Mouse (Mus musculus): ENCODE data around the gene Gpx4. TPM values are rescaled to one million over a fixed set of nuclear protein-coding genes. Genes with fewer than 3 reads are reported as not detected.

The Gpx4 gene
- polyA plus RNA-seq, 1 experiment from 2014 or later = 524 TPM

GRCm38 (mm10) chr10:80102216-80102915 lies 55.4 kb downstream of the Gpx4 start:
- peak; percentile 92 for ATAC-seq (ENCODE audit: low FRiP score, low read depth)

GRCm38 (mm10) chr10:80103032-80103431 lies 56.1 kb downstream of the Gpx4 start:
- peak overlapping the region; percentile 46 for H3K27ac ChIP-seq (replicated peaks)
- peak overlapping the region; percentile 88; the same call in 1 of the 2 replicates for H3K9ac ChIP-seq (replicated peaks)
- H3K27me3 ChIP-seq = 0 out of 2 replicates have a peak, but pooled peaks cover 8% of the 10 kb centered on the region
- peaks cover 12% of the 10 kb centered on the region for H3K4me1 ChIP-seq
- H3K9me3 ChIP-seq = no peaks in the 10 kb centered on the region
- H3K4me3 ChIP-seq = peak overlapping the region; percentile 95; the same call in 1 of the 2 replicates
- H3K4me2 ChIP-seq (replicated peaks) = peak overlapping the region; percentile 94
- 83% methylated on average over 2 of the region's 2 CpGs for WGBS
- no peak for ATAC-seq (ENCODE audit: low FRiP score, low read depth)
- H3K36me3 ChIP-seq = no peaks in the 10 kb centered on the region

More at GRCm38 (mm10) chr10:80102216-80102915, 55.4 kb downstream of the Gpx4 start:
- WGBS = under 1% methylated on average over 50 of the region's 59 CpGs
- Histone ChIP-seq H3K4me3 (peak overlapping the region; percentile 95), H3K9ac (replicated peaks) (peak overlapping the region; percentile 88), H3K9me3 (no peaks in the 10 kb centered on the region), H3K4me2 (replicated peaks) (peak overlapping the region; percentile 94), H3K36me3 (no peaks in the 10 kb centered on the region), H3K4me1 (peaks cover 17% of the 10 kb centered on the region), H3K27ac (replicated peaks) (peak overlapping the region; percentile 56), H3K27me3 (0 out of 2 replicates have a peak, but pooled peaks cover 2% of the 10 kb centered on the region)

GRCm38 (mm10) chr10:80104181-80104580 lies 57.2 kb downstream of the Gpx4 start:
- H3K36me3 ChIP-seq = no peaks in the 10 kb centered on the region
- no peak overlapping the region for H3K4me2 ChIP-seq (replicated peaks)
- H3K4me3 ChIP-seq = no peak overlapping the region
- H3K9ac ChIP-seq (replicated peaks) = no peak overlapping the region
- no peak for ATAC-seq (ENCODE audit: low FRiP score, low read depth)
- 0 out of 2 replicates have a peak, but pooled peaks cover 8% of the 10 kb centered on the region for H3K27me3 ChIP-seq
- H3K4me1 ChIP-seq = peaks cover 12% of the 10 kb centered on the region
- no peaks in the 10 kb centered on the region for H3K9me3 ChIP-seq
- no peak overlapping the region for H3K27ac ChIP-seq (replicated peaks)
- 85% methylated on average over 3 of the region's 3 CpGs for WGBS

GRCm38 (mm10) chr10:80105460-80105859 lies 58.5 kb downstream of the Gpx4 start, which contains the start of gene Sbno2:
TSS of gene Sbno2 (minus strand) at chr10:80105571.
- no peak for ATAC-seq (ENCODE audit: low FRiP score, low read depth)
- Histone ChIP-seq H3K9me3 (no peaks in the 10 kb centered on the region), H3K4me1 (peaks cover 12% of the 10 kb centered on the region), H3K4me3 (no peak within 1 kb of the TSS), H3K27ac (replicated peaks) (no peak within 1 kb of the TSS), H3K27me3 (0 out of 2 replicates have a peak, but pooled peaks cover 8% of the 10 kb centered on the region), H3K4me2 (replicated peaks) (no peak within 1 kb of the TSS), H3K36me3 (no peaks in the 10 kb centered on the region), H3K9ac (replicated peaks) (0 out of 2 replicates have a peak within 1 kb of the TSS, but pooled peaks have one; percentile 11)
- WGBS = 72% methylated on average over 5 of the region's 5 CpGs

GRCm38 (mm10) chr10:80105926-80106325 lies 59.0 kb downstream of the Gpx4 start:
- no peak for ATAC-seq (ENCODE audit: low FRiP score, low read depth)
- no peak overlapping the region for H3K4me3 ChIP-seq
- H3K9ac ChIP-seq (replicated peaks) = 0 out of 2 replicates have a peak overlapping the region, but pooled peaks have one; percentile 11
- H3K27ac ChIP-seq (replicated peaks) = no peak overlapping the region
- H3K27me3 ChIP-seq = 0 out of 2 replicates have a peak, but pooled peaks cover 8% of the 10 kb centered on the region
- H3K36me3 ChIP-seq = no peaks in the 10 kb centered on the region
- no peaks in the 10 kb centered on the region for H3K9me3 ChIP-seq
- peaks cover 12% of the 10 kb centered on the region for H3K4me1 ChIP-seq
- no peak overlapping the region for H3K4me2 ChIP-seq (replicated peaks)
- 69% methylated on average over 5 of the region's 5 CpGs for WGBS

Other genes with a start within 250 kb of the Gpx4 start
- gene Misp, start 226.2 kb upstream of the Gpx4 start, polyA plus RNA-seq (2016; fragmentation: Nextera tagmentation; extraction: Ambion mirVana) = 0.94 and 1.0 TPM in 2 replicates
- gene Ptbp1, start 192.7 kb upstream of the Gpx4 start, polyA plus RNA-seq (2016; fragmentation: Nextera tagmentation; extraction: Ambion mirVana) = 202 TPM in 2 replicates
- gene Prtn3, start 172.7 kb upstream of the Gpx4 start, polyA plus RNA-seq (2016; fragmentation: Nextera tagmentation; extraction: Ambion mirVana) = 14.3 and 16.7 TPM in 2 replicates
- 296 and 302 TPM in 2 replicates for gene Plppr3, start 172.5 kb upstream of the Gpx4 start, polyA plus RNA-seq (2016; fragmentation: Nextera tagmentation; extraction: Ambion mirVana)
- not detected in 2 replicates for gene Elane, start 160.9 kb upstream of the Gpx4 start, polyA plus RNA-seq (2016; fragmentation: Nextera tagmentation; extraction: Ambion mirVana)
- not detected in 2 replicates for gene Cfd, start 156.3 kb upstream of the Gpx4 start, polyA plus RNA-seq (2016; fragmentation: Nextera tagmentation; extraction: Ambion mirVana)
- 65.4 and 68.4 TPM in 2 replicates for gene Med16, start 138.2 kb upstream of the Gpx4 start, polyA plus RNA-seq (2016; fragmentation: Nextera tagmentation; extraction: Ambion mirVana)
- 27.9 and 34.2 TPM in 2 replicates for gene Gm26602, start 136.3 kb upstream of the Gpx4 start, polyA plus RNA-seq (2016; fragmentation: Nextera tagmentation; extraction: Ambion mirVana)
- 1.4 and 1.5 TPM in 2 replicates for gene Kiss1r, start 130.2 kb upstream of the Gpx4 start, polyA plus RNA-seq (2016; fragmentation: Nextera tagmentation; extraction: Ambion mirVana)
- 157 and 167 TPM in 2 replicates for gene R3hdm4, start 126.0 kb upstream of the Gpx4 start, polyA plus RNA-seq (2016; fragmentation: Nextera tagmentation; extraction: Ambion mirVana)
- gene Arid3a, start 120.1 kb upstream of the Gpx4 start, polyA plus RNA-seq (2016; fragmentation: Nextera tagmentation; extraction: Ambion mirVana) = 4.0 and 5.6 TPM in 2 replicates
- gene Wdr18, start 87.0 kb upstream of the Gpx4 start, polyA plus RNA-seq (2016; fragmentation: Nextera tagmentation; extraction: Ambion mirVana) = 90.4 and 97.0 TPM in 2 replicates
- 0.39 and 0.54 TPM in 2 replicates for gene Grin3b, start 76.5 kb upstream of the Gpx4 start, polyA plus RNA-seq (2016; fragmentation: Nextera tagmentation; extraction: Ambion mirVana)
- gene Tmem259, start 62.8 kb upstream of the Gpx4 start, polyA plus RNA-seq (2016; fragmentation: Nextera tagmentation; extraction: Ambion mirVana) = 19.3 and 20.9 TPM in 2 replicates
- gene Cnn2, start 58.6 kb upstream of the Gpx4 start, polyA plus RNA-seq (2016; fragmentation: Nextera tagmentation; extraction: Ambion mirVana) = 109 and 168 TPM in 2 replicates
- 7.6 and 8.5 TPM in 2 replicates for gene Abca7, start 50.7 kb upstream of the Gpx4 start, polyA plus RNA-seq (2016; fragmentation: Nextera tagmentation; extraction: Ambion mirVana)
- 4.5 and 5.6 TPM in 2 replicates for gene Arhgap45, start 30.5 kb upstream of the Gpx4 start, polyA plus RNA-seq (2016; fragmentation: Nextera tagmentation; extraction: Ambion mirVana)
- 172 and 173 TPM in 2 replicates for gene Polr2e, start 7.4 kb upstream of the Gpx4 start, polyA plus RNA-seq (2016; fragmentation: Nextera tagmentation; extraction: Ambion mirVana)
- gene Sbno2, start 58.4 kb downstream of the Gpx4 start, polyA plus RNA-seq (2016; fragmentation: Nextera tagmentation; extraction: Ambion mirVana) = 14.7 and 15.7 TPM in 2 replicates
- 16.7 and 20.3 TPM in 2 replicates for gene Stk11, start 68.6 kb downstream of the Gpx4 start, polyA plus RNA-seq (2016; fragmentation: Nextera tagmentation; extraction: Ambion mirVana)
- 379 and 384 TPM in 2 replicates for gene Atp5d, start 91.5 kb downstream of the Gpx4 start, polyA plus RNA-seq (2016; fragmentation: Nextera tagmentation; extraction: Ambion mirVana)
- gene Cbarp, start 93.7 kb downstream of the Gpx4 start, polyA plus RNA-seq (2016; fragmentation: Nextera tagmentation; extraction: Ambion mirVana) = 19.3 and 20.0 TPM in 2 replicates
- gene Midn, start 101.1 kb downstream of the Gpx4 start, polyA plus RNA-seq (2016; fragmentation: Nextera tagmentation; extraction: Ambion mirVana) = 41.7 and 46.4 TPM in 2 replicates
- 227 and 233 TPM in 2 replicates for gene Cirbp, start 118.8 kb downstream of the Gpx4 start, polyA plus RNA-seq (2016; fragmentation: Nextera tagmentation; extraction: Ambion mirVana)
- 12.9 and 13.6 TPM in 2 replicates for gene 1600002K03Rik, start 125.8 kb downstream of the Gpx4 start, polyA plus RNA-seq (2016; fragmentation: Nextera tagmentation; extraction: Ambion mirVana)
- gene Efna2, start 132.3 kb downstream of the Gpx4 start, polyA plus RNA-seq (2016; fragmentation: Nextera tagmentation; extraction: Ambion mirVana) = 114 and 127 TPM in 2 replicates
- 151 and 195 TPM in 2 replicates for gene Mum1, start 179.3 kb downstream of the Gpx4 start, polyA plus RNA-seq (2016; fragmentation: Nextera tagmentation; extraction: Ambion mirVana)
- gene Ndufs7, start 202.0 kb downstream of the Gpx4 start, polyA plus RNA-seq (2016; fragmentation: Nextera tagmentation; extraction: Ambion mirVana) = 205 and 213 TPM in 2 replicates
- gene Gamt, start 213.8 kb downstream of the Gpx4 start, polyA plus RNA-seq (2016; fragmentation: Nextera tagmentation; extraction: Ambion mirVana) = 28.1 and 29.5 TPM in 2 replicates
- 61.2 and 71.3 TPM in 2 replicates for gene Dazap1, start 214.3 kb downstream of the Gpx4 start, polyA plus RNA-seq (2016; fragmentation: Nextera tagmentation; extraction: Ambion mirVana)
- gene Rps15, start 245.3 kb downstream of the Gpx4 start, polyA plus RNA-seq (2016; fragmentation: Nextera tagmentation; extraction: Ambion mirVana) = 671 and 694 TPM in 2 replicates
- gene Apc2, start 248.8 kb downstream of the Gpx4 start, polyA plus RNA-seq (2016; fragmentation: Nextera tagmentation; extraction: Ambion mirVana) = 181 and 193 TPM in 2 replicates